Mouse (Mus musculus): Measurements from ENCODE around the gene Foxp1.
A peak's percentile ranks its signal among the peaks of the same experiment; 100 is the strongest.

Foxp1 gene

DNA sequence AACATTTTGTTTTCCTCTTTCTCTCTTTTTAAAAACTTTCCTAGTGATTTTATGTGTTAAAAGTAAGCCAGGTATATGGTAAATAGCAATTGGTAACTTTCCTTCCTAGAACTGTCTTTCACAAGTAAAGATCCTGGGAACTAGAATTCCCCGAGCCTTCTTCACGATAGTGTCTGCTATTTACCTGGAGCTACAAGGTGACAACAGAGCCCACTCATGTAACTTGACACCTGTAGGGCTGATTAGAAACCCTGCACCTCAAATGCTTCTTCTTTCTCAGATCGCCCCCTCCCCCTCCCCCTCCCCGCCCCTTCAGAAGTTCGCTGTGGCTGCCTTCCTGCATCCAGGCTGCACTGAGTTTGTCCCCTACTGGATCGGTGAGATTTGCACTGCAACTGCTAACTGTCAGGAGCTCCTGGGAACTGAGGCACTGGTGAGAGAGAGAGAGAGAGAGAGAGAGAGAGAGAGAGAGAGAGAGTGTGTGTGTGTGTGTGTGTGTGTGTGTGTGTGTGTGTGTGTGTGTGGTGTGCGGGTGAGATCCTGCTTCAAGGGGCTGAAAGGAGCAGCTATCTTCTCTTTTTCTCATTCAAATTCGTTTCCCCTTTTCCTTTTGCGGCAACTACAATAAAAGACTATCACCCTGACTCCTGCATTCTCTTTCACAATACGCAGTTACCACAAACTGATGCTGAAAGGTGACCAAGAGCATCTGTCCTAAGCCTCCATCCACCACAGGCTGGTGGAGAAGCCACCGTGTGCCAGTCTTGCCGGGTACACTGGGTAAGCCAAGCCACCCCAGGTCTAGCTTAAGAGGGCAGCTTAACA, 259.2 kb downstream of the Foxp1 start:
- DNase-seq (ENCODE audit: low spot score in 2 of 2): no peak

DNA sequence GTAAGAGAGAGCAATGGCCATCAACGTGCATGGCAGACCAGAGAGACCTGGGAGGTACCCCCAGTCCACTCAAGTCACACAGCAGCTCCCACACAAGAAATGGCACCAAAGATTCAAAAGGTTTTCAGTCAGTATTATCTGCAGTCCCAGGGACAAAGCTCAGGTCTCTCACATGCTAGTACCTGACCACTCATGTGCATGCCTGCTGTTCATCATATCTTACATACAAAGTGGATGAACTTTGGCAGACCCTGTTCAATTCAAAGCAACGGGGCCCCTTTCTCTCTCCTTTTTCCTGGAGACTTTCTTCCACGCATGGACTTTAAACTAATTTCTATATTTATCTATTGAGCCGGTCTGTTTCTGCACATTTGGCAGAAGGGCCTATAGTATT, 260.8 kb downstream of the Foxp1 start:
- DNase-seq (ENCODE audit: low spot score in 2 of 2): no peak

- DNase-seq (ENCODE audit: low spot score in 2 of 2): no peak
Measured at GRCm38 (mm10) chr6:99260941-99261736, 261.4 kb downstream of the Foxp1 start.

- DNase-seq (ENCODE audit: low spot score in 2 of 2): no peak
Measured at GRCm38 (mm10) chr6:99258346-99258745, 264.2 kb downstream of the Foxp1 start.

DNA sequence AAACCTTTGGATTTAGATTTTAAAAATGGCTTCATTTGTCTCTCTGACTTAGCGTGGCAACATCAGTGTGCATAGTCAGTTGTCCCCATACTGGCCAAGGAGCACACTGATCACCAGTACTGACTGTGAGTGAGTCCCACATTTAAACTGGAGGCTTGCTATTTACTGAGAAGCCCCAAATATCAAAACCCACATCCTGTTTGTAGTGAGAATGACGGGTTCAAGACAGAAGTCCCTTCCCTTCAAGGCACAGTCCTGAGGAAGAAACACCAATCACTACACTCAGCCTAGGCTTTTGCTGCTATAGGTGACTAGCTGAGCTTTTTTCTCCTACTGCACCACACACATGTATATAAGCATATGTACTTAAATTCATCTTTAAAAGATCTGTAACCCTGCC, 264.8 kb downstream of the Foxp1 start:
- DNase-seq (ENCODE audit: low spot score in 2 of 2): no peak

GRCm38 (mm10) chr6:99253331-99253730, 269.2 kb downstream of the Foxp1 start:
- DNase-seq (ENCODE audit: low spot score in 2 of 2): peak; percentile 28 to 54

DNA sequence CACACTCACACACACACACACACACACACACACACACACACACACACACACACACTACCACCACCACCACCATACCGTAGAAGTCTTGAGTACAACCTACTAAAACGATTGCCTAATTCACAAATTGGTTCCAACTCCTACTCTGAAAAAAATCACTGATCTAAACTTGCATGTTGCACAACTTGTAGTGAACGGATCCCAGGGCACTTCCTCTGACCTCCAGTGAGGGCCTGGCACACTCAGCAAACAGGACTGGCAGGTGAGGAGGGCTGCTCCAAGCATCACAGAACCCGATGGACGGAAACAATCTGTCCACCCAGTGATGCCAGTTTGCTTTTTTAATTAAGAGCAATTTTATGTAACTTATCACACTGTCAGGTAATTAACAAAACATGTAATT, 269.7 kb downstream of the Foxp1 start:
- peak; percentile 16 to 51 for DNase-seq (ENCODE audit: low spot score in 2 of 2)

GRCm38 (mm10) chr6:99251924-99252323, 270.6 kb downstream of the Foxp1 start:
- DNase-seq (ENCODE audit: low spot score in 2 of 2): no peak

DNA sequence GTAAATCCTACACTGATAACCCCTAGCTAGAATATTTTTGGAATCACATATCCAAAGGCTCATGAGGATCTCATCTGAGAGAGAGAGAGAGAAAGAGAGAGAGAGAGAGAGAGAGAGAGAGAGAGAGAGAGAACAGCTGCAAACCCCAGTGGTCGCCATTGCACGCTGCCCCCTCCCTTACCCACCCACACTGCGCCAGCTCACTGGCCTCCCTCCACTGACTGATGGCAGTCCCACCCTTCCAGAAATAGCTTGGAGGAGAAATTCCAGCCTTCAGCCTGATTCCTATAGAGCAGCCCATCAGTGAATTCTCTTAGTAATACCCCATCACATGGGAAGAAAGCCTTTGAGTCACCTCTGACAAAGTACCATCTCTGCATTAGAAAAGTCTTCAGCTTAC, 271.3 kb downstream of the Foxp1 start:
- no peak for DNase-seq (ENCODE audit: low spot score in 2 of 2)

DNA sequence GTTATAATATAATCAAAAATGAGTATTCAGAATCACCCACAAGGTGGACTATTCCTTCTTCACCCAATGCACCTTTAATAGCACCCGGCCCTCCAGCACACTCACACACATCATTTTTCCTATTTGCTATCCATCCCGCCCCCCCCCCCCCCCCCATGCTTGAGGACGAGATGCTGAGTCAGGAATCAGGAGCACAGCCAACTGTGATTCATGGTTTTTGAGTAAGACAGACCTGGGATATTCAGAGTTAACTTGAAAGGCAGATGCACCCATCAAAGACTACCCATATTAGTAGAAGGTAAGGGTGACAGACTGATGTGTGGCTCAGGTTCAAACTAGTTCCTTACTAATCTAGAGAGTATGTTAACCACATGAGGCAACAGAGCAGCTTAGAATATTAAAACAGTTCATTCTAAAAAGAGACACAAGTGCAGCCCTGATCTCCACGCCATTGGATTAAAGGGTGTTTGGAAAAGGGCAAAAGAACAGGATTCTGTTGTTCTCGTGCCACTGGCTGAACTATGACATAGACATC, 273.0 kb downstream of the Foxp1 start:
- DNase-seq (ENCODE audit: low spot score in 2 of 2): no peak

DNA sequence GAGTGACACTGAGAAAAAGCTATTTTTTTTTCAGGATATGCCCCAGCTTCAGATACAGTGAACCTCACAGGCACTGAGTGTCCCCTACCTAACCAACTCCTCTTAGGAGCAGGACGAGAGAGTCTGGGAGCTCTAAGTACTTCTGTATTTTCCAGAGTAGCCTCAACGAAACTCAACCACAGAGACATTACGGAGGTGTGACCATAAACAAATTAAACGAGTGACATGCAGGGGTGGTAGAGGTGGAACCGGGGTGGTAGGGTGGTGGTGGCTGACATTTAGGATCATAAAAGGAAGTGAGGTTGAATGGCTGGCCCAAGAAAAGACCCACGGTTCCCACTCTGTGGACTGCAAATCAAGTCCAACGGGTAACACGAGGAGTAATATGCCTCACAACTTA, 274.1 kb downstream of the Foxp1 start:
- no peak for DNase-seq (ENCODE audit: low spot score in 2 of 2)

GRCm38 (mm10) chr6:99241625-99242395, 280.7 kb downstream of the Foxp1 start:
- DNase-seq (ENCODE audit: low spot score in 2 of 2): no peak

GRCm38 (mm10) chr6:99240764-99241163, 281.8 kb downstream of the Foxp1 start:
- DNase-seq (ENCODE audit: low spot score in 2 of 2): no peak

DNA sequence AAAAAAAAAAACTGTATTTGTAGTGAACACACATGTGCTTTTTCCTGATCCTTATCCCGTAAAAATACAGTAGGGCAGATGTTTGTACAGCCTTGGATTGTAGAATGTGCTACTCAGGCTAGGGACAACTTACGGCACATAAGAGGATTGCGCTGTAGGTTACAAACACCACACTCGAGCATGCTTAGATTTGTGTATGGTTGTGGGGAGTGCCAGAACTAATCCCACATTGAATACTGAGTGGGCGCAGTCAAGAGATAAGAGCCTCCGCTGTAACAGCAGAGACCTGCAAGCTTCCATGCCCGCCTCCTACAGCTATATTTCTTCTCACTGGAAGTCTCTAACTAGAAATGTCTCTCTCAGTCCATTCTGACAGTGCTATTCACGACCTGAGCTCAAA, 286.9 kb downstream of the Foxp1 start:
- no peak for DNase-seq (ENCODE audit: low spot score in 2 of 2)

DNA sequence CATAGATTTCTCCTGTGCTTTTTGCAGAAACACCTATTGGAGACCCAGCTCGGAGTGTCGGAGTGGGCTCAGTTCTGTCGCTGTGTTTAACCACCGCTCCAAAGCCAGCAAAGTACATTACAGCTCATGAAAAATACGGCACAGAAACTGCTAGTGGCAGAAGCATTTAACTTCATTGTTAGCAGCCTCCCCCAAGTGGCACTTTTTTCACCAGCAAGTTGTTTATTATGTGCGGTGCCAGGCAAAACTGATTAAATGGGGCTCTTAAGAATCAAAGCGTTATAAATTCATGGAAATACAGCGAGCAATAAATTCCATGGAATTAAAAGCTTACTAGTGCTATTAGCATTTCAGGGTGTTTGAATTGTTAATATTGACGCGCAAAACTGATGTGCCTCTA, 289.1 kb downstream of the Foxp1 start:
- no peak for DNase-seq (ENCODE audit: low spot score in 2 of 2)

GRCm38 (mm10) chr6:99228336-99228870, 294.1 kb downstream of the Foxp1 start:
- DNase-seq (ENCODE audit: low spot score in 2 of 2): no peak

- DNase-seq (ENCODE audit: low spot score in 2 of 2): no peak
Measured at GRCm38 (mm10) chr6:99221147-99221546, 301.4 kb downstream of the Foxp1 start.

GRCm38 (mm10) chr6:99220472-99220871, 302.0 kb downstream of the Foxp1 start:
- DNase-seq (ENCODE audit: low spot score in 2 of 2): no peak

- DNase-seq (ENCODE audit: low spot score in 2 of 2): no peak
Measured at GRCm38 (mm10) chr6:99217846-99218245, 304.7 kb downstream of the Foxp1 start.

GRCm38 (mm10) chr6:99217155-99217554, 305.4 kb downstream of the Foxp1 start:
- DNase-seq (ENCODE audit: low spot score in 2 of 2): no peak

DNA sequence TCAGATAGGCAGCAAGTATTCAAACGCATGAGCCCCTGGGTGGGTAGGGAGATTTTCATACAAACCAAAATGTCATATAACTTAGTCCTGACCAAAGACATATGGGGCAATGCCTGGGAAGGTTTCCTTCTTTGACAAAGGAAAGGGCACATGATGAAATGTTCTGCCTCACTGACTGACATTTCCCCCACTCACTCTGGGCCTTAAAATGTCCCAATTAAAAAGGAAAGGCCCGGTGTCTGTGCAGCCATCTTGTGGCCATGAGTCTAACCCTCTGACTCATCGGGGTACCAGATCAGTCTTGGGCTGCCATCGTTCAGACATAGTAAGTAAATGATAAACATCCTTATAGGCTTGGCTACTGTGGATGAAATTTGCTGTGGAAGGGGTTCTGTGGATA, 310.1 kb downstream of the Foxp1 start:
- no peak for DNase-seq (ENCODE audit: low spot score in 2 of 2)

All from urinary bladder, postnatal 36 days (tissue).